Mouse (Mus musculus) heart, adult 2 months (tissue): ENCODE data around the gene BC035044. TPM values are rescaled to one million over a fixed set of nuclear protein-coding genes. Genes with fewer than 3 reads are reported as not detected.

ENCODE experiments used
- DNase-seq, 2 experiments: peaks; one replicate each; pipeline ENCODE4 v3.0.0; 2021
- H3K27ac ChIP-seq: fragments of 200-600 bp; 2 replicates; pipeline ENCODE4 v1.8.1; 2022
- H3K27me3 ChIP-seq: fragments of 200-500 bp; 2 replicates; pipeline ENCODE4 v1.6.1; 2012; ENCODE audit warnings: mild to moderate bottlenecking, low read length, inconsistent platforms, mixed read lengths; ENCODE audit not compliant: control insufficient read depth, insufficient read depth
- H3K36me3 ChIP-seq: fragments of 200-500 bp; 2 replicates; pipeline ENCODE4 v1.6.1; 2012; ENCODE audit warnings: low read length, inconsistent platforms; ENCODE audit not compliant: control insufficient read depth, insufficient read depth
- H3K4me1 ChIP-seq: fragments of 200-500 bp; 2 replicates; pipeline ENCODE4 v1.6.1; 2011; ENCODE audit warnings: low read length; ENCODE audit not compliant: control insufficient read depth, insufficient read depth
- H3K4me3 ChIP-seq: fragments of 200-600 bp; 2 replicates; pipeline ENCODE4 v1.8.1; 2022
- H3K79me2 ChIP-seq: fragments of 200-500 bp; replicated peaks from 2 replicates; pipeline ENCODE4 v1.6.1; 2012; ENCODE audit warnings: mild to moderate bottlenecking, inconsistent platforms, low read length, moderate library complexity, mixed read lengths; ENCODE audit not compliant: control insufficient read depth, insufficient read depth
- H3K9ac ChIP-seq: fragments of 200-500 bp; 2 replicates; pipeline ENCODE4 v1.6.1; 2012; ENCODE audit warnings: low read depth, mild to moderate bottlenecking, control low read depth, inconsistent platforms, low read length, mixed read lengths
- CTCF ChIP-seq: fragments of 200-600 bp; IDR thresholded peaks from 2 replicates; pipeline ENCODE4 v1.8.1; 2022; ENCODE audit warnings: antibody characterized with exemption, mild to moderate bottlenecking, moderate library complexity
- EP300 ChIP-seq: fragments of 200-500 bp; IDR thresholded peaks from 2 replicates; pipeline ENCODE4 v1.6.1; 2011; ENCODE audit warnings: low read depth, low read length, control low read depth; ENCODE audit not compliant: insufficient read depth
- POLR2A ChIP-seq: fragments of 200-500 bp; IDR thresholded peaks from 2 replicates; pipeline ENCODE4 v1.6.1; 2011; ENCODE audit warnings: mild to moderate bottlenecking, low read depth, low read length, control low read depth; ENCODE audit not compliant: insufficient read depth
- WGBS: fragments of 180-500 bp; shearing (Covaris S2); methylation state at CpG from one replicate; pipeline ENCODE4 v1.1.7; 2018; 5-methylcytosine and 5-hydroxymethylcytosine counted together
- intact Hi-C: fragments of 180-260 bp; cut with DNase I; formaldehyde crosslinking; loops from one replicate; pipeline ENCODE4 v1.15.1; 2025
- polyA plus RNA-seq: library from polyadenylated mRNA; depleted of rRNA; stranded (reverse); fragments of >200 nt; gene quantifications from 2 replicates; pipeline ENCODE4 v1.2.3, GENCODE M21; 2012
- total RNA-seq, 2 experiments: library from RNA; stranded (reverse); gene quantifications; 2 replicates each; pipeline ENCODE4 v1.2.3; 2021

BC035044 gene
- total and polyA plus RNA-seq, 3 experiments: 0.35 to 0.47 TPM; not detected in 1

DNA sequence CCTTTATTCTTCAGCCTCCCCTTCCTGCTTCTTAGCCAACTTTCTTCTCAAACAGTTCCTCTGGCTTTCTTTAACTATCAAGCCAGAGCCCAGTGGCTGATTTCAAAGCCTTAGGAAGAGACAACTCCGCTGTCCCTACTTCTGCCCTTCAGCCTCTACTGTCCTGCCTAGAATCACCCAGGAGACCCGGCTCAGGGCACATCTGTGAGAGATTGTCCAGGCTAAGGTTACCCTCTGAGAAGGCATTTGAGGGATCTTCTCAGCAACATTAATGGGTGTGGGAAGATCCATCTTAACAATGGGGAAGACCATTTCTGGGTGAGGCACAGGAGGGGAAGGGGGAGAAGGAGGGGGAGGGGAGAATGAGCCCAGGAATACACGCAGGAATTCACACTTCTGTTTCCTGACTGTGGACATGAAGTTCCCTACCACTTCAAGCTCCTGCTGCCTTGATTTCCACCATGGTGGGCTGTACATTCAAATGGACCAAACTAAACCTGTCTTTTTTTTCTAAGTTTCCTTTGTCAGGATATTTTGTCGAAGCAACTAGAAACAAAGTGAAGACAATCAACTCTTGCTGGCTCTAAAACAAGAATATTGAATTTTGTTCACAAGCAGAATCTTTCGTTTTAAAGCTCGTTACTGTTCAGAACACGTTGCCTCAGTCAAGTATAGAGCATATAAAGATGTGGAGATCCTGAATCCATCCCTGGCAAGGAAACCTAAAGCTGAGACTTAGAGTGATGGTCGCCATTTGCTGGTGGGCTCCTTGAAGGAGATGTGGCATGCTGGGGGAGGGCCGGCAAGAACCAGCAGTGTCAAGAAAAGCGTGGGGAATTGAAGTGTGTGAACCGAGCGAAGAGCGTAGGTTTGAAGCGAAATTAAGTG is 53.2 kb downstream of the BC035044 start:
- peak overlapping the region; percentile 75 for H3K9ac ChIP-seq
- intact Hi-C loops: loop anchor here (1.0 kb wide), 2 partner anchors 34 to 73 kb away; no protein-coding TSS in a partner anchor
- peaks cover 4% of the 10 kb centered on the region; the same call in 1 of the 2 replicates for H3K4me1 ChIP-seq
- H3K4me3 ChIP-seq: peak overlapping the region; percentile 92
- TF ChIP-seq EP300: no peak
- peak overlapping the region; percentile 97 for H3K27ac ChIP-seq
- H3K36me3 ChIP-seq: no peaks in the 10 kb centered on the region
- DNase-seq: no peak
- WGBS: 3% methylated on average over 14 of the region's 14 CpGs
- no peaks in the 10 kb centered on the region for H3K27me3 ChIP-seq
- no peaks in the 10 kb centered on the region for H3K79me2 ChIP-seq

DNA sequence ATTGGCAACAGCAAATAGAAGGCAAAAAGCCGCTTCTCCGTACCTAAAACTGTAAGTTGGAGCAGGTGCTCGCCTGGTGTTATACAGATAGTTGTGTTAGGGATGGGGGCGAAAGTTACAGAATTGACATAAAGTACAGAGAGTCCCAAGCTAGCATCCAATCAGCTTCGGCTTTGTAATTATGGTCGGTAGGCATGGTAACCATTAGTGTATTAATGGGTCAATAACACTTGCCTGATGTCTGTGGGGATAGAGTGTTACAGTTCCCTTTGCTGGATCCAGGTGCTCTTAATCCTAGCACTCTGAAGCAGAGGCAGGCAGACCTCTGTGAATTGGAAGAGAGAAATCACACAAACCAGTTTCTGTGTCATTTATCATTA is 54.0 kb downstream of the BC035044 start:
- H3K4me3 ChIP-seq: peak overlapping the region; percentile 92
- WGBS: 82% methylated on average over 6 of the region's 6 CpGs
- intact Hi-C loops: no loop called here
- no peak overlapping the region for H3K9ac ChIP-seq
- H3K27ac ChIP-seq: no peak overlapping the region; the same call in 1 of the 2 replicates
- H3K27me3 ChIP-seq: no peaks in the 10 kb centered on the region
- no peaks in the 10 kb centered on the region for H3K79me2 ChIP-seq
- DNase-seq: no peak
- peaks cover 3% of the 10 kb centered on the region; the same call in 1 of the 2 replicates for H3K4me1 ChIP-seq
- no peaks in the 10 kb centered on the region for H3K36me3 ChIP-seq
- TF ChIP-seq CTCF (no peak), EP300 (no peak), POLR2A (no peak)

DNA sequence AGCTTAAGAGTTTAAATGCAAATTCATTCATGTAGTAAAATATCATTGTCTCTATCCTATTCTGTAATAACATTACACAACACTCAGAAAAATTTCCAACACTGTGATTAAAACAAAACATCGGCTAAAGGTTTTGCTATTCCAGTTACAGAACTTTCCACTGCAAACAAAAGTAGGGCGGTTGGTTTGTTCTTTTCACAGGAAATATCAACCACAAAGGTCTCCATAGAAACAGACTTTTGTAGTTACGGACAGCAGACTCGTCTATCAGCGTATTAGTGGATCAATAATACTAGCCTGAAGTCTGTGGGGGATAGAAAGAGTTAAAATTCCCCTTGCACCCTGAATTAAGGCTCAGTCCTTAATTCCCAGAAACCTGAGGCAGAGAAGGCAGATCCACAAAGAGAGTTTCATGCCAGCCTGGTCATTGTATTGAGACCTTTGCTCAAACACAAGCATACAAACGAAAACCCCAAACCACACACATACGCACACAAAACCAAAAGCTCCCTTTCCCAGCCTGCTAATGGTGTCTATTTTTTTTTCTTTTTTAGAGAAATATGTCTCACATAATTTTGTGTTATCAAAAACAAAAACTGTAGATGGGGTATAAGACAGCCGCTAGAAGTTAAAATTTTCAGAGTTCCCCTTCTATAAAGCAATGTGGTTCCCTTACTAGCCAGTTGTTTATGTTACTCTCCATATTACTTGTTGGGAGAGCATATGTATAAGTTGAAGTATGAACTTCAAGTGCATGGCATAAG is 54.6 kb downstream of the BC035044 start:
- no peak for DNase-seq
- Histone ChIP-seq H3K9ac (no peak overlapping the region), H3K27ac (no peak overlapping the region), H3K4me3 (no peak overlapping the region), H3K36me3 (no peaks in the 10 kb centered on the region), H3K4me1 (peaks cover 3% of the 10 kb centered on the region; the same call in 1 of the 2 replicates), H3K27me3 (no peaks in the 10 kb centered on the region), H3K79me2 (no peaks in the 10 kb centered on the region)
- TF ChIP-seq POLR2A (no peak), EP300 (no peak), CTCF (no peak)
- 73% methylated on average over 8 of the region's 8 CpGs for WGBS
- intact Hi-C loops: no loop called here

DNA sequence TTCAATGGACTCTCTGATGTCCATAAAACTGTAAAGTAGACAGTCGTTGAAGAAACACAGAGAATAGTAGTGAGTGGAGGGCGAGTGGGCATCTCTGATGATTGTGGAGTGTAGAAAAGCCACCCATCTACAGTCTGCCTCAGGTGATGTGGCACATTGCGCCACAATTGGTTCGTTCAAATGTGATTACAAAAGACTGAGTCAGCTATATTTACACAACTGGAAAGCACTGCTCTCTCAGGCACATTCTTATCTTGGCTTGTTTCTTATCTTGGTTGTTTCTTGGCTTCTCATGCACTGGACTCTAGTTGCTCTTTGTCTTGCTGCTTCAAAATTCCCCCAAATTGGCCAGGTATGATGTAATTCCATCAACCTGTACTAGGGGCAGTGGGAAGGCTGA is 55.4 kb downstream of the BC035044 start:
- intact Hi-C loops: no loop called here
- Histone ChIP-seq H3K9ac (no peak overlapping the region), H3K4me1 (peaks cover 3% of the 10 kb centered on the region; the same call in 1 of the 2 replicates), H3K79me2 (no peaks in the 10 kb centered on the region), H3K36me3 (no peaks in the 10 kb centered on the region), H3K27ac (no peak overlapping the region), H3K27me3 (no peaks in the 10 kb centered on the region), H3K4me3 (no peak overlapping the region)
- DNase-seq: no peak
- WGBS: 64% methylated on average over 4 of the region's 4 CpGs
- TF ChIP-seq POLR2A: no peak
- TF ChIP-seq EP300: no peak
- no peak for TF ChIP-seq CTCF

DNA sequence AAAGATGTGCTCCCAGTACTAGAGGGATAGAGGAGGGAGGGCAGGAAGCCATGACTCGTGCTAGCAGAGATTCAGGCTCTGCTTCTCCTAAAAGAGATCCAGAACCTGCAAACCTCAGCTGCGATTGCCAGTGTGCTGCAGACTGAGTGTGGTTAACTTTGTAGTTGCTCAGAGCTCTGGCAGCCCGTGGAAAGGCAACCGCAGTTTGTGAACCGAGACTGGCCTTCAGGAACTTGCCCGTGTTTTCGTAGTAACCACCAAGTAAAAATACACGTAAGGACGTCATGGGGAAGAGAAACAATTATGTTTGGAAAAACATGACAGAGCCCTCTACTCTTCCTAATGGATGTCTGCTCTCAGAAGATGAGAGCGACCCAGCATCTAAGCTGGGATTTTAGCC is 57.9 kb downstream of the BC035044 start:
- intact Hi-C loops: no loop called here
- H3K4me3 ChIP-seq: no peak overlapping the region
- H3K27ac ChIP-seq: no peak overlapping the region
- DNase-seq: no peak
- no peaks in the 10 kb centered on the region for H3K79me2 ChIP-seq
- no peak for TF ChIP-seq POLR2A
- TF ChIP-seq EP300: no peak
- TF ChIP-seq CTCF: no peak
- no peaks in the 10 kb centered on the region for H3K27me3 ChIP-seq
- H3K36me3 ChIP-seq: no peaks in the 10 kb centered on the region
- H3K9ac ChIP-seq: no peak overlapping the region
- WGBS: 74% methylated on average over 10 of the region's 10 CpGs
- H3K4me1 ChIP-seq: peaks cover 1% of the 10 kb centered on the region; the same call in 1 of the 2 replicates

DNA sequence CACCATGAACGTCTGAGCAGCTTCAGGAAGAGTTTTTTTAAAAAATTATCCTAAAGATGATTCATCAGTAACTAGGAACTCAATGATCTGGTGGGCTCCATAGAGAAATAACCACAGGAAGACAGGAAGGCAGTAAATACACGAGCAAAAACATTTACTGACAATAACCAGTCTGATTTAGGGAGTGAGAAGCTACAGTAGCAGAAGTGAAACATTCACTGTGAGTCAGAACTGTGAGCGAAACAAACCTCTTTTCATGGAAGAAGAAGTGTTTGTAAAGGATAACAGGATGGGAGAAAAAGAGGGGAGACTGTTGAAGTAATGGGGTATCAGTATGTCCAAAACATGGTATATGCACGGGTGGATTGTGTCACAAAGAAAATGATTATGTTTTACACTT is 61.1 kb downstream of the BC035044 start:
- intact Hi-C loops: no loop called here
- H3K27me3 ChIP-seq: no peaks in the 10 kb centered on the region
- no peaks in the 10 kb centered on the region for H3K4me1 ChIP-seq
- H3K36me3 ChIP-seq: no peaks in the 10 kb centered on the region
- no peaks in the 10 kb centered on the region for H3K79me2 ChIP-seq
- DNase-seq: no peak
- H3K4me3 ChIP-seq: no peak overlapping the region
- WGBS: 56% methylated on average over 4 of the region's 4 CpGs
- no peak overlapping the region for H3K9ac ChIP-seq
- TF ChIP-seq EP300 (no peak), CTCF (no peak), POLR2A (no peak)
- no peak overlapping the region for H3K27ac ChIP-seq
